Mouse (Mus musculus): Measurements from ENCODE around the gene Patl1.
"Not testable (repeated sequence)": the region's sequence is repeated elsewhere in the genome, so short reads cannot be mapped to it uniquely, and the experiment has no call there.

Gene Patl1

DNA sequence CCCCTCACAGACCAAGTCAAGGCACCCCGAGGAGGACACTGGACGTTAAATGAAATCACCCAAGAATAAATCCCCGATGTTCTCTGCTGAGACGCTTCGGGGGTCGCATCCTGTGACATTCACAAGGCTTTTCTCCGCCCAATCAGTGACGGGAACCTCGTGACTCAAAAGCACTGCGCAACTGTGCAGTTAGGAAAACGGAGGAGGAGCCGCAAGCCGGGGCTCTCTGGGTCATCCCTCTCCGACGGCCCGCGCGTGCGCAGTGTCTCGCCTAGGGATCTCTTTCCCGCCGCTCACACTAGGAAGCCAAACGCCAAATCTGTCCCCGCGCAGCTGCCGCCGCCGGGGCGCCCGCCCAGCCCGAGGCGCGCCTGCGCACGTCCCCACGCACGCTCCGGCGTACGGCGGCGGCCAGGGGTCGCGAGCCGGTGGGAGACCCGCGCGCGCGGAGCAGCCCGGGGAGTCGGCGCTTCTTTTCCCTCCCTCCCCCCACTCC lies at the start of gene Patl1:
Gene Patl1, plus strand, starts transcription at position 363 of the 496 bp plus-strand sequence.
- peak; percentile 95 to 98 for DNase-seq (ENCODE audit: low spot score in 2 of 2)

DNA sequence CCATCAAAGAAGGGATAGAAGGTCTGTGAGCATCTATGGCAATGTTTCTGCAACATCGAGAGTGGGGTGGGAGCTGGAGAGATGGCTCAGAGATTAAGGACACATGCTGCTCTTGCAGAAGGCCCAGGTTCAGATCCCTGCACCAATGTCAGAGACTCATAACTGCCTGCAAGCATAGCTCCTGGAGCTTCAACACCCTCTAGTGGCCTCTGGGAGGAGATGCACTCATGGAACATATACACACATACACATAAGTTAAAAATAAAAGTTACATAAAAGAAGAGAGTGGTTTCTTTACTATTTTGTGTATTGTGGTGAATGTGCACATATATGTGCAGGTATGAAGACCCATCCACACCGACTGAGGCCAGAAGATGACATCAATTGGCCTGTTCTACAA lies 44.4 kb upstream of the Patl1 start:
- no peak for DNase-seq (ENCODE audit: low spot score in 2 of 2)

DNA sequence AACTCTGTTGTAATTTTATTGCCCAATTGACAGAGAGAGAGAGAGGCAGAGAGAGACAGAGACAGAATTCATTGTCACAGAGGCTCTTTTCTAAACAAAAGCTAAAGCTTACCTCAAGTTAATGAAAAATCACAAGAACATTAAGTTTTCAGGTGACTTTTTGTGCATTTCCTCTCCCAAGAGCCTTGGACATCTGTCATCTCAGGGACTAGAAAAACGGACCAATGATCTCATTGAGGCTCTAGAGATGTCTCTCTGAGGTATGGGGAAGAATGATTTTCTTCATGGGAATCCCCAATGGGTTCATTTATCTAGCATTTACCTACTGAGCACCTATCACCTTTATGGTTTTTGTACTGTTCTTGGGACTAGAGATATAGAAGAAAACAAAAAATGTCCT lies 37.2 kb upstream of the Patl1 start, which contains the start of gene Olfr1419:
Gene Olfr1419, minus strand, starts transcription at position 101 of the 400 bp plus-strand sequence.
- DNase-seq (ENCODE audit: low spot score in 2 of 2): no peak

DNA sequence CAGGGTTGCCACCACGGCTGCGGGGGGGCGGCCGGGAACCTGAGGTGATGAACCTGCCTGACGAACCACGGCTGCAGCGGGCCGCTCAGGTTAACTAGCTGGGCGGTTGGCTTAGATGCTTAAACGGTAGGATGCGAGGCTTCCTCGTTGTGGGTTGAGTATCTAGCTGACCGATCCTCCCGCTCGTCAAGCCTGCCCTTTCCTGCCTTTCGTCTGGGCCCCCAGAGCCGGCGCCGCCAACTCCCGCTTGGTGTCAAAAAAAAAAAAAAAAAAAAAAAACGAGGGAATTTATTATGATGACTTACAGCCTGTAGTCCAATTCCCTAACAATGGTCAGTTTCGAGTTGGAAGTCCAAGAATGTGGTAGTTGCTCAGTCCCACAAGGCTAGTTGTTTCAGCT lies 33.8 kb upstream of the Patl1 start:
- DNase-seq (ENCODE audit: low spot score in 2 of 2): not testable (repeated sequence)

DNA sequence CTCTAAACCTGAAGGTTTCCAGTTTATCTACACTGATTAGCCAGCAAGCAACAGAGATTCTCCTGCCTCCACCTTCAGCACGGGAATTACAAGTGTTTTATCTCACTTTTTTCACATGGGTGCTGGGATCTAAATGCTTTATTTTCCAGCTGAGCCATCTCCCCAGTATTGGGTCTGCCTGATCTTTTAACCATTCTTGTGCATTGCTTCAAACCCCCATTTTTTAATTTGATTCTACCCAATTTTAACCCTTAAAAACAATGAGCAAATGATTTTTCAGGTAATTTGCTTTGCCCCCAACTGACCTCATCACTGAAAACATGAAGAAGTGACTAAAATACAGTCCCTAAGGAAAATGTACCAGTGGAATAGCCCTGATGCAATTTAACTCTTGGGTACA lies 25.9 kb upstream of the Patl1 start, which contains the start of gene Olfr1420:
Gene Olfr1420, plus strand, starts transcription at position 301 of the 400 bp plus-strand sequence.
- DNase-seq (ENCODE audit: low spot score in 2 of 2): no peak

DNA sequence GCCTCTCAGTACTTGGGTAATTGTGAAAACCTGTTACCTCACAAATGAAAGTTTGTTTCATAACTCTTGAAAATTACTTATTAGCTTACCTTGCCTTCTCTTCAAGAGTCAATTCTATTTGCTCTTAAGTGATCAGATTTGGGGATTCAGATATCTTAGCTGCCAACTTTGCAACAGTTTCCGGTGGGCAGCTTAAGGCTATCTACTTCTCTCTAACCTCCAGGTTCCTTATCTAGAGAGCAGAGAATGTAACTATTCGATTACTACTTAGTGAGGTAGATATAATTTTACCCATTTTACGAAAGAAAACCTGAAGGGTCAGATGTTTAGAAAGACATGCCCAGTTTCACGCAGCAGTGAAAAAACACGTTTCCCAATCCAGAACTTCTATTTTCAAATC lies 1.2 kb upstream of the Patl1 start:
- no peak for DNase-seq (ENCODE audit: low spot score in 2 of 2)

DNA sequence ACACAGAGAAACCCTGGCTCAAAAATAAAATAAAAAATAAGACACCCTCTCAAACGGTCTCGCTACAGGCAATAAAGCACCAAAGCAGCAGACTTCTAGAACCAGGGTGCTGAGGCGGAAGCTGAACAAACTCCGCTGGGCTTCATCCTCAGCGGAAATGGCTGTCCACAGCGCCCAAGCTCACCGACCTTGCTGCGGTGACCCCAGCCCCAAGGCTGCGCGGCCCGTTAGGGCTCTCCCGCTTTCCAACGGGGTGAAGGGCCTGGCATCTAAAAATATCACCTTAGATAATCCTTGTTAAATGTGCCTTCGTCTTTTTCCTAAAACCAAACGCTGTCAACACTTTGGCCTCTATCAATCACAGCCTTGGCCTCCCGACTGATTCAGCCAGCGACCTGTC lies 596 bp upstream of the Patl1 start:
- no peak for DNase-seq (ENCODE audit: low spot score in 2 of 2)

DNA sequence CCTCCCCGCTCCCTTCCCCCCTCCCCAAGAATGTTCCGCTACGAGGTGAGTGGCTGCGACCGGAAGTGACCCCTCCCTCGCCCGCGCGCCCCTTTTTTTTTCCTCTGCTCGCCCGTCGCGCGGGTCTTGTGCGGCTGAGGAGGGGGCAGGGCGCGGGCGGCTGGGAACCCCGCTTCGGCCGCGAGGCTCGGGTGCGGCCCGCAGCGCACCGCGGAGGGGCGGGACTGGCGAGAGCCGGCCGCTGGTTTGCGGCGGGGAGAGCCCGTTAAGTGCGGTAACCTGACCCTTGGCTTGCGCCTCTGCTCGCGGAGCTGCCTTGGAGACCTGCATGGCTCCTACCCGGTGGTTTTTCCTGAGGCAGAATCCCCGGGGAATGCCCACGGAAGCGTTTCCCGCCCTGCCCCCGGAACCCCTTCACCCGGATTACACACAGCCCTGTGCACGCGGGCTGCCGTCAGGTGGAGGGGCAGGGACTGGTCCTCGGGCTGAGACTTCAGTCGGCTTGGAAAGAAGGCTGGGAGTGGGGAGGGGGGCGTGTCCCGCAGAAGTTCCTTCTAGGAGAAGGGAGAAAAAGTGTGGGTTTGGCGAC lies 428 bp downstream of the Patl1 start:
- DNase-seq (ENCODE audit: low spot score in 2 of 2): peak; percentile 13 to 30

DNA sequence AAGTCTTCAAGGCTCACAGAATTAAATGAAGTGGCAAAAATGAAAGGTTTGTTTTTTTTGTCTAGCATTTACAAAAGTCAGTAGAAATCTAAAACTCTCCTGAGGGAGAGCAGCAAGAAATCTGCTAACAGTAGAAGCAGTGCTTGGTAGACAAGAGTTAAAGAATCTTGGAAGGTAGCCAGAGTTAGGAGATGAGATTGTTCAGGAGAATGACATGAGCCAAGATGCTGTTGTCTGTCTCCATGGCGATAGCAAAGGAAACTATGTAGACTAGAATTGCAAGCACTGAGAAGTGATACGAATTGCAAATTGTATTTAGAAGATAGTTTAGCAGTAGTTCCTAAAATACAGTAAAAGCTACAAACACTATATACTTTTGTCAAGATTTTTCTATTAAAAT lies 3.6 kb downstream of the Patl1 start:
- DNase-seq (ENCODE audit: low spot score in 2 of 2): no peak

DNA sequence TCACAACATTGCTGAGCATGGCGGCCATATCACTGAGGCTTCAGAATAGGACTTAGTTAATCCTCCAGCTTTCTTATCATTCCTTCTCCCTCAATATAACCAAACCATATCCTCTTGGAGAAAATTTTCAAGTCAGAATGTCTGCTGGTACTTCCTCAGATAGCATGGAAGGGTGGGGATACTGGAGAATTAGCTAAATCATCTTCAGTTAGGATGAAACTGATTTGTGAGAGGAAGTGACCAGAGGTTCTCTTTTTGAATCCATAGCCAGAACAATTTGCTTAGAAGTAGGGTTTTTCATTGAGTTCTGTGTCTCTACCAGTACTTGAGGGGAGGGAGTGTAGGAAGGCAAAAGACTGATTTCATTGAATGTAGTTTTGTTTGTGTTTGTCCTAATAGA lies 9.9 kb downstream of the Patl1 start:
- DNase-seq (ENCODE audit: low spot score in 2 of 2): no peak

DNA sequence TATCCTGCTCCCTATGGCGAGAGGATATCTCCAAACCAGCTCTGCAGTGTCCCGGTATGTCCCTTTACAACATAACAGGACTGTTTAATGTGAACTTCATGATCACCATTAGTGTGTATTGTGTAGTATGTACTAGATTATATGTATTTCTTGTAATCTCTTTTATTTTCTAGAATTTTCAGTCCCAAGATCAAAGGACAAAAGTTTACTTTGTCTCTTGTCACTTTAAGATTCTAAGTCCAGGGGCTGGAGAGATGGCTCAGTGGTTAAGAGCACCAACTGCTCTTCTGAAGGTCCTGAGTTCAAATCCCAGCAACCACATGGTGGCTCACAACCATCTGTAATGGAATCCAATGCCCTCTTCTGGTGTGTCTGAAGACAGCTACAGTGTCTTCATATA lies 10.3 kb downstream of the Patl1 start:
- not testable (repeated sequence) for DNase-seq (ENCODE audit: low spot score in 2 of 2)

DNA sequence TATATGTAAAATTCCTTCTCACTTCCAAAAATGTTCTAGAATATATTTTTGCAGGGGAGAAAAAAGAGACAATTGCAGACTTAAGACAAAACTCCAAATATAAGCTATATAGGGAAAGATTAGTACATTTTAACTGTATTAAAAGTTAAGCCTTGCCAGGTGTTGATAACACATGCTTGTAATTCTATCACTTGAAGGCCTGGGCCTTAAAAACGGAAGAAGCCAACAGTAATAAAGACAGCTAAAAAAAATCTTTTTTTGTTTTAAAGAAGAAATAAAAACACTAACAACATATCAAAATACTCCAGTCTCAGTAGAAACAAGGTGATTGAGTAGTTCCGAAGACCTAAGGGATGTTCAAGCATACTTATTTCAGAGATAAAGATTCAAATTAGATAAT lies 14.2 kb downstream of the Patl1 start:
- no peak for DNase-seq (ENCODE audit: low spot score in 2 of 2)

DNA sequence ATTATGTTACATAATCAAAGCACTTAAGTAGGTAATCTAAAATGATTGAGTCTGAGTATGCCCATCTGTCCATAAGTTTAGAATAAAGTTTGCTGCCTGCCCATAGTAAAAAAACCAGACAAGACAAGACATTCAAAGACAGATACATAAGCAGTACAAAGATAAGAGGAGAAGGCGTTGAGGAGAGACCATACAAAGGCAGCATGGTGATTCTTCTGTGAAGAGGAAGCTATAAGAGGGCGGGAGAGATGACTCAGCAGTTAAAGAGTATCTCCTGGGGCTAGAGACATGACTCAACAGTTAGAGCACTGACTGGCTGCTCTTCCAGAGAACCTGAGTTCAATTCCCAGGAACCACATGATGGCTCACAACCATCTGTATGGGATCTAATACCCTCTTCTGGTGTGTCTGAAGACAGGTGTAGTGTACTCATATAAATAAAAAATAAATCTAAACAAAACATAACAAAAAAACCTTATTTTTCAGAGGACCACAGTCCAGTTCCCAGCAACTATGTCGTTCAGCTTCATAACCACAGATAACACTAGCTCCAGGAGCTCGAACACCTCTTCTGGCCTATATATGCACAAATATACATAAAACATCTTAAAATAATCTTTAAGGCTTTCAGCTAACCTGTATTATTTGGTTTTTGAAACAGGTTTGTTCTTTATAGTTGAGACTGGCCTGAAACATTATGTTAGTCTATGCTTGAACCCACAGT lies 16.0 kb downstream of the Patl1 start:
- no peak for DNase-seq (ENCODE audit: low spot score in 2 of 2)

DNA sequence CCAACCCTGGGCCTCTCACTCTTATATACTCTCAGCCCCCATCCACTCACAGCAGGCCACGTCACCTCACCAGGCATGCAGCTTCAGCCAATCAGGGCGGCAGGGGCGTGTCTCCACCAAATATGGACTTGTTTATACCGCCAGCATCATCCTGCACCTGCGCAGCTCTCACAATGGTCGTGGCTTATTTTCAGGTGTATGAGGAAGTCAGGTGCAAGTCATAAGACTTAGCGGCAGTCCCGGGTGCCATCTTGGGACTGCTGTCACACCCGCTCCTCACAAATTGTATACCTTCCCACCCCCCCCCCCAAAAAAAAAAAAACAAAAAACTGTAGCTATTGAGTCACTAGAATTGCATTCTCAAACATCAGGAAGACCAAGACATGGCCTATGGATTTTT lies 34.3 kb downstream of the Patl1 start:
- DNase-seq (ENCODE audit: low spot score in 2 of 2): not testable (repeated sequence)

DNA sequence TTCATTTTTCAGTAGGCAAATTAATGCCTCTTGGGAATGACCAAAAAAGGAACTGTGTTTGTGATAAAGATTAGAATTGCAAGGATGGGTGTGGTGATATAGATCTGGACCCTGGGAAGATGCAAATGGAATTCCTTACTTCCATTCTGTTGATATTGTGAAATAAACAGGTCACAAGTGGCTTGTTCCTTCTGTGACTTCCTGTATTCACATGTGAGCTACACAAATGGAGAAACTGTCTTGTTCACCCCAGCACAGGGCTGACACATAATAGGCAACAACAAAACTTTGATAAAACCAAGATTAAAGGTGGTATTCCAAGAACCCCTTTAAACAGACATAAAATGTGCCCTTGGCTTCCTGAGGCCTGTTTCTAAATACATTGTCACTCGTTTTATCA lies 37.7 kb downstream of the Patl1 start:
- no peak for DNase-seq (ENCODE audit: low spot score in 2 of 2)

DNA sequence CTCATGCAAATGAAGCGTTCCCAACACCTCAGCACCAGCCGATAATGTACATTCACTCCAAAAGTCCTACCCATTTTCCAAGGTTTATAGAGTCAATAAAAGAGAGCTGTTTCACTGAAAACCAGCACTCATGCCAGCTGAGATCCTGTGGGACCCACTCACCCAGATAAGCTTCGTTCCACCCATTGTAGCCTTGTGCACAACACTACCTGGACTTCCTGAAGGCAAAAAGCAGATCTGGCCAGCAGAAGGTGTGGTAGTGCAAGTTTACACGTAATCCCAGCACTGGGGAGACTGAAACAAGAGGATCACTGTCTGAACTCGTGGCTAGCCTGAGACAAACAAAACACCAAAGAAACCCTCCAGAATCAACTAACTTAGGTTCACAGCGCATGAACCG lies 38.5 kb downstream of the Patl1 start:
- no peak for DNase-seq (ENCODE audit: low spot score in 2 of 2)

DNA sequence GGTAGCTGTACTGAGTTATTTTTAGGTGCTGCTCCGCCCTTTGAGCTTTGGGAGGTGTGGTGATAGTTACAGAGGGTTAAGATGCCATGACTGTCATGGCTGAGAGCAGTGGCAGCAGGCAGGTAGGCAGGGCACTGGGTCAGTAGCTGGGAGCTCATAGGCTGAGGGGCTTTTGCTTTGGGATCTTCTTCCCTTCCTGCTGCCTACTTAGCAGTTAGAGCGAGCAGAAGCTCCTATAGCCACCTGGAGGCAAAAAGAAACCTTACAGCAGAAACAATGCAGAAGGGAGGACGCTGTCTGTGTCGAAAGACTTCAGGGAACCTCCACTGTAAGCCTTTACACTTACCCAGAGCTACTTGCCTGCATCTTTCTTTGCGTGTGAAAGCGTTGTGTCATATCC lies 42.0 kb downstream of the Patl1 start:
- DNase-seq (ENCODE audit: low spot score in 2 of 2): no peak

DNA sequence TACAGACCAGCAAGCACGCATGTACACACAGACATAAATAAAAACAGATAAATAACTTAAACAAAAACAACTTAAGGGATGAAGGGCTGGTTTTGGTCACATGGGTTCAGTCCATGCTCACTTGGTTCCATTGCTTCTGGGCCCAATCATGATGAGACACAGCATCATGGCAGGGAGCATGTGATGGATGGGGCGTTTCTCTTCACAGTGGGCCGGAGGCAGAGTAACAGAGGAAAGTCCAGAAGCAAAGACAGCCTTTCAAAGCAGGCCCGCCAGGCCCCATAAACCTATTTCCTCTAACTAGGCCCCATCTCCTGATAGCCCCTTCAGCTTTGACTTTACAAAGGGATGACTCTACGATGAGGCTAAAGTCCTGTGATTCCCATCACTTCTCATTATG lies 44.4 kb downstream of the Patl1 start:
- no peak for DNase-seq (ENCODE audit: low spot score in 2 of 2)

DNA sequence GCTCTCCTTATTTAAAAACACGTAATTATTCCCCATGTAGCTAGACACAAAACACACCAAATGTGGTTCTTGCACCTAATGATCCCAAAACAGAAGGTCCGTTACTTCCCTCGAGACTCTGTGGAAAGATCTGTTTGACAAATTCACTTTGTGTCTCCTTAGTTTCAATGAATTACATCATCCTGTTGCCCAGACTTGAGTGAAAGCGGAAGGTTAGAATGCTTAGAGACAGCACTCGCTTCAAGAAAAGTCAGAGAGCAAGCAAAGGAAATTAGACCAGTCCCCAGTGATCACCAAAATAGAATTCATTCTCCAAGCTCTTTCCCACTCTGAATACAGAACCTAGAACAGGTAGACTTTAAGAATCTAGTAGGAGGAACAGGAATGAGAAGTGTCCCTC lies 45.2 kb downstream of the Patl1 start:
- no peak for DNase-seq (ENCODE audit: low spot score in 2 of 2)

DNA sequence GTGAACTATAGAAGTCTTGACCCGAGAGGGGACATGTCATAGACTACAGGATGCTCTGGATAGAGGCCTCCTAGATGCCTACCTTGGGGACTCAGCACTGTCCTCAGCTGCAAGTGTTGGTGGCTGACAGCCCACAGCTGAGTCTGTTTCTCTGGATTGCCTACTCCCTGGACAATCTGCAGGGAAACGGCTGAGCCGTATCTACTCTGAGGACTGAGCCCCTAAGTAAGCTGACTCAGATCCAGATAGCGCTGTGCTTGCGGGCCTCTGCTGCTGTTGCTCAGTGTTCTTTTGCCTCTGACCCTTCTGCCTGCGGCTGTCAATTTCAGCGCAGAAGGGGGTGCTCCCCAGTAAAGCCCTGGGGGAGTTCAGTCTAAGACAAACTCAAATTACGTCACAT lies 45.6 kb downstream of the Patl1 start:
- no peak for DNase-seq (ENCODE audit: low spot score in 2 of 2)

DNA sequence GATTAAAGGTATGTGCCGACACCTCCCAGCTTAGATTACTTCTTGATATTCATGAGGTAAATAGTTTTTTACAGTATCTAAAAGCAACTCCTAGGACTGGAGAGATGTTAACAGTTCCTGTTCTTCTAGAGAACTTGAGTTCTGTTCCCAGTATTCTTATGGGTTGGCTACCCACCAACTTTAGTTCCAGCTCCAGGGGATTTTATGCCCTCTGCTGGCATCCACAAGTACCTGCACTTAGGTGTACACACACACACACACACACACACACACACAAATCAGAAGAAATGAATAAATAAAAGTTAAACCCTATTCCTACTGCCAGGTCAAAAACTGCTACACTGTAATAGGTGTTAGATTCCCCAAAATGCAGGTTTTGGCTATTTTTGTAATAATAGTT lies 52.1 kb downstream of the Patl1 start:
- DNase-seq (ENCODE audit: low spot score in 2 of 2): no peak

DNA sequence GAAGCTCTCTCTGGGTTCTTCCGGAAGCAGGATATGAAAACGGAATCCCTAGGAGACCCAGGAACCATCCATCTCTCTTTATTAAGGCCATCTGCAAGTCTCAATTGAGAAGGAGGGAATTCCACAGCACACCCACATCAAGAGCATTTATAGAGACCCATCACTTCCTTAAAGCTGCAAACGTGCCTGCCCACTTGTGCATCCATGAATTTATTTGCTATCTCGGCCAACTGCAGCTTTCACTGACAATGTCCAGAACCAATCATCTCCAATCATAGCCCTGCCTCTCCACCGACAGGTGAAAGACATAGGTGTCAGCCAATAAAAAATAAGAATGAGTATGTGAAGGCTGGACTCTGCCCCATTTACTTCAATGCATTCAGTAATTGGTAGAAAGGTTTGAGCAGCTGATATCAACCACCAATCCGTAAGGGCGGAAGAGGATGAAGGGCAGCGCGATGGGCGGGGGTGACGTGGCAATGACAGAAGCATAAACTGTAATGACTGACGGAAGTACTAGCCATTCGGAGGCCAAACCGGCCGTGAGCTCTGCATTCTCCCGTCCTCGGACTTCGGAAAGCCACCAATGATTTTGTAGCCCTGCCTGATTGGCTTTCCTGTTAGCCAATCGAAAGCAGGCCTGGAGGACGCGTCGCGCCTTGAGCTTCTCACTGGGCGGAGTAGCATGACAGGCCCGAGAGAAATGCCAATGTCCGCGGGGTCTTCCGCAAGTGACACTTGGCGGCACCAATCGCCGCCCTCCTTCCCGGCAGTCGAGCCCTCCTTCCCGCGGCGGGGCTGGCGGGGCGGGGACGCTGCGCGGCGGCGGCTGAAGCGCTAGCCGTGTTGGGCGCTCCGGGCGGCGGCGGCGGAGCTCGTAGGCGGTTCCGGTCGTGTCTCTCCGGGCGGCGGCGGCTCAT lies 53.1 kb downstream of the Patl1 start, which contains the start of gene Osbp:
Gene Osbp, plus strand, starts transcription at position 919 of the 920 bp plus-strand sequence.
- peak; percentile 99 to 100 for DNase-seq (ENCODE audit: low spot score in 2 of 2)

Measured in frontal cortex, postnatal 25 days (tissue).